Mouse (Mus musculus): Measurements from ENCODE around the gene Pik3ap1. TPM values are rescaled to one million over a fixed set of nuclear protein-coding genes. Genes with fewer than 3 reads are reported as not detected.

Pik3ap1 gene
- polyA plus RNA-seq, 1 experiment, result 0.16 TPM

DNA sequence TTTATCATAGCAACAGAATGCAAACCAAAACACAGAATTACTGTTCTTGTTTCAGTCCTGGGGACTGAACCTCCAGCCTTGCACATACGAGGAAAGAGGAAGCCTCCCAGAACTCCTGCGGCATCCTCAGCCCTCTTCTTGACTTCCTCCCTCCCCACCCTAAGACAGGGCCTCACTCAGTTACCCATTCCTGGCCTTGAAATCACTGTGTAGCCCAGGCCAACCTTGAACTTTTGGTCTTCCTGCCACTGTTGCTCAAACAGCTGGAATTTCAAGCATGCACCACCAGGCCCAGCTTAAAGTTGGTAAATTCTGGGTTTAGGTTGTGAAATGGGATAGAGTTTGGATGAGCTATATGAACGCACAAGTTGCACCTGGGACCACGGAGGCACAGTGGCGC is 10.2 kb downstream of the Pik3ap1 start:
- no peak for TF ChIP-seq EP300 (IDR thresholded peaks at IDR 0.05; ENCODE audit: insufficient read depth, low read depth, low read length)
- TF ChIP-seq POLR2A (IDR thresholded peaks at IDR 0.05; ENCODE audit: insufficient read depth, low read length), result no peak
- no peak for TF ChIP-seq CTCF (IDR thresholded peaks at IDR 0.05; ENCODE audit: low read depth, low read length)
- H3K4me3 ChIP-seq (ENCODE audit: low read depth, low read length), result no peak overlapping the region
- H3K9ac ChIP-seq (ENCODE audit: low read depth, poor library complexity, severe bottlenecking), result no peak overlapping the region
- H3K4me1 ChIP-seq (ENCODE audit: control insufficient read depth, insufficient read depth, low read length), result no peaks in the 10 kb centered on the region
- H3K36me3 ChIP-seq (ENCODE audit: control insufficient read depth, insufficient read depth, low read length, poor library complexity, severe bottlenecking), result no peaks in the 10 kb centered on the region
- H3K27me3 ChIP-seq (ENCODE audit: control insufficient read depth, insufficient read depth, low read length, poor library complexity, severe bottlenecking), result no peaks in the 10 kb centered on the region
- no peaks in the 10 kb centered on the region for H3K9me3 ChIP-seq (replicated peaks; ENCODE audit: control insufficient read depth, insufficient read depth, low read length, poor library complexity, severe bottlenecking)
- no peak overlapping the region for H3K27ac ChIP-seq (ENCODE audit: insufficient read depth, low read length)

DNA sequence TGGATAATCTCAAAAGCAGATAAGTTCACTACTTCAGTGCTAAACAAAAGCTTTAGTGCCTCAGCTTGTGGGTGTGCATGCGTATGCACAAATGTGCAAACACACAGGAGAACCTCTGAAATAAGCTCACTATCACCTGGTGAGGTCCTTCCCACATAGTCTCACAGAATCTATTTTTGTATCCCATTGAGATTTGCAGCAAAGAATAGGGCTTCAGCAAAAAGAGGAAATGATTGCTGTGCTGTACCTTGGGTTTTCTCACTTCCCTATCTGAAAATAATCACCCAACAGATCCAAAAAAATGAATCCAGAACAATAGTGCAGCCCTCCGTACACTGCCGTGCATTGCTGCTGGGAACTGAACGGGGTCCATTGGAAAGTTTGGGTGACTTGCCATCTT is 12.6 kb downstream of the Pik3ap1 start:
- H3K9ac ChIP-seq (ENCODE audit: low read depth, poor library complexity, severe bottlenecking), result no peak overlapping the region
- no peaks in the 10 kb centered on the region for H3K4me1 ChIP-seq (ENCODE audit: control insufficient read depth, insufficient read depth, low read length)
- H3K4me3 ChIP-seq (ENCODE audit: low read depth, low read length), result no peak overlapping the region
- TF ChIP-seq POLR2A (IDR thresholded peaks at IDR 0.05; ENCODE audit: insufficient read depth, low read length) (no peak), EP300 (IDR thresholded peaks at IDR 0.05; ENCODE audit: insufficient read depth, low read depth, low read length) (no peak), CTCF (IDR thresholded peaks at IDR 0.05; ENCODE audit: low read depth, low read length) (no peak)
- no peaks in the 10 kb centered on the region for H3K36me3 ChIP-seq (ENCODE audit: control insufficient read depth, insufficient read depth, low read length, poor library complexity, severe bottlenecking)
- H3K27me3 ChIP-seq (ENCODE audit: control insufficient read depth, insufficient read depth, low read length, poor library complexity, severe bottlenecking), result no peaks in the 10 kb centered on the region
- no peaks in the 10 kb centered on the region for H3K9me3 ChIP-seq (replicated peaks; ENCODE audit: control insufficient read depth, insufficient read depth, low read length, poor library complexity, severe bottlenecking)
- H3K27ac ChIP-seq (ENCODE audit: insufficient read depth, low read length), result no peak overlapping the region

DNA sequence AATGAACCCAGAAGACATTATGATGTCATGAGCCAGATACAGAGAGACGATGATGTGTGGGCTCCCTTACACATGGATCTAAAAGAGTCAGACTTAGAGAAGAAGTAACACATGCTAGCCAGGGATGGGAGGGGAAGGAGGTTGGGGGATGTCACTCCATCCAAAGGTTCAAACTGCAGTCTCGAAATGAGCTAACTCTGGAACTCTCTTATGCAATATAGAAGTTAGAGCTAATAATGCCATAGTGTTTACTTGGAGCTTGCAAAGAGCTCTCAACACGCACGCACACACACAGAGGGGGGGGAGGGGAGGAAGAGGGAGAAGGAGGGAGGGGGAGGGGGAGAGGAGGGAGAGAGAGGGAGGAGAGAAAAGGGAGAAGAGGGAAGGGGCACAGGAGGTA is 13.5 kb downstream of the Pik3ap1 start:
- Histone ChIP-seq H3K27me3 (ENCODE audit: control insufficient read depth, insufficient read depth, low read length, poor library complexity, severe bottlenecking) (no peaks in the 10 kb centered on the region), H3K27ac (ENCODE audit: insufficient read depth, low read length) (no peak overlapping the region), H3K9ac (ENCODE audit: low read depth, poor library complexity, severe bottlenecking) (no peak overlapping the region), H3K9me3 (replicated peaks; ENCODE audit: control insufficient read depth, insufficient read depth, low read length, poor library complexity, severe bottlenecking) (no peaks in the 10 kb centered on the region), H3K4me3 (ENCODE audit: low read depth, low read length) (no peak overlapping the region), H3K36me3 (ENCODE audit: control insufficient read depth, insufficient read depth, low read length, poor library complexity, severe bottlenecking) (no peaks in the 10 kb centered on the region), H3K4me1 (ENCODE audit: control insufficient read depth, insufficient read depth, low read length) (no peaks in the 10 kb centered on the region)
- TF ChIP-seq POLR2A (IDR thresholded peaks at IDR 0.05; ENCODE audit: insufficient read depth, low read length) (no peak), CTCF (IDR thresholded peaks at IDR 0.05; ENCODE audit: low read depth, low read length) (no peak), EP300 (IDR thresholded peaks at IDR 0.05; ENCODE audit: insufficient read depth, low read depth, low read length) (no peak)

DNA sequence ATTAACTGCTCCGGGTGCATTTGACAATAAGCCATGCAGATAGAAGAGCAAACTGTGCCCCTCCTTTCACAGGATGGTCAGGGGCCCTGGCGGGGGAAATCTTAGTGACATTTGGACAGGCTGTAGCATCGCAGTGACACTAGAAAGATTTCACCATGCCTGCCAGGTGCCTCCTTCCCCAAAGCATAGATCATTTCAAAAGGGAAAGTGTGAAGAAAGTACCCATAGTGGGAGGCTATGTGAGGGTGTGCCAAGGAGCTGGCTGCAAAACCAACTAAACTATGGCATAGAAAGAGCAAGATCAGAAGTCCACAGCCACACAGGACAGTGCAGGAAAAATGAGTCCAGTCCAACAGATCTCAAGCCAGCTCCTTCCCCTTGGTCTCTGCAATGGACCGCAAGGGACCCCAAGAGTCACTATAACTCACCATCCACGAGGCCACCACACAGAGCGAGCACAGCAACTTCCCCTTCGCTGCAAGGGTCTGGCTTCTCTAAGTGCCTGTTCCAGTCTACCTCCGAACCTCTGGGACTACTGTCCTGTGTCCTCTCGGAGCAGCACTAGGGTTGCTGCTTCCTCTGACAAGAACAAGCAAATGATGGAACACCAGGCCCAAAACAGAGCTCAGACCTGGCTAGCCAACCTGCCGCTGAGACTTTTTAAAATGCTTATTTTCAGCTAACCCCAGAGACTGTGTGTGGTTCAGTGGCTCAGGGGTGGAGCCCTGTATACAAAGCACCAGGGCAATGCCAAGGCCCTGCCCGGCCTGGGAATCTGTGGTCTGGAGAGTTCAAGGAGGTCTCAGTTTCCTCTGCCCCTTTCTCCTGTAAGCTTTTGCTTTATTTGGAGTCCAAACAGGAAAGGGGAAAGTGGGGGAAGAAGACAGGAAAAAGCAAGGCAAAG is 15.1 kb downstream of the Pik3ap1 start:
- Histone ChIP-seq H3K9me3 (replicated peaks; ENCODE audit: control insufficient read depth, insufficient read depth, low read length, poor library complexity, severe bottlenecking) (no peaks in the 10 kb centered on the region), H3K36me3 (ENCODE audit: control insufficient read depth, insufficient read depth, low read length, poor library complexity, severe bottlenecking) (no peaks in the 10 kb centered on the region), H3K9ac (ENCODE audit: low read depth, poor library complexity, severe bottlenecking) (no peak overlapping the region), H3K4me3 (ENCODE audit: low read depth, low read length) (no peak overlapping the region), H3K27me3 (ENCODE audit: control insufficient read depth, insufficient read depth, low read length, poor library complexity, severe bottlenecking) (no peaks in the 10 kb centered on the region), H3K27ac (ENCODE audit: insufficient read depth, low read length) (no peak overlapping the region), H3K4me1 (ENCODE audit: control insufficient read depth, insufficient read depth, low read length) (no peaks in the 10 kb centered on the region)
- no peak for TF ChIP-seq POLR2A (IDR thresholded peaks at IDR 0.05; ENCODE audit: insufficient read depth, low read length)
- TF ChIP-seq CTCF (IDR thresholded peaks at IDR 0.05; ENCODE audit: low read depth, low read length), result no peak
- TF ChIP-seq EP300 (IDR thresholded peaks at IDR 0.05; ENCODE audit: insufficient read depth, low read depth, low read length), result no peak

DNA sequence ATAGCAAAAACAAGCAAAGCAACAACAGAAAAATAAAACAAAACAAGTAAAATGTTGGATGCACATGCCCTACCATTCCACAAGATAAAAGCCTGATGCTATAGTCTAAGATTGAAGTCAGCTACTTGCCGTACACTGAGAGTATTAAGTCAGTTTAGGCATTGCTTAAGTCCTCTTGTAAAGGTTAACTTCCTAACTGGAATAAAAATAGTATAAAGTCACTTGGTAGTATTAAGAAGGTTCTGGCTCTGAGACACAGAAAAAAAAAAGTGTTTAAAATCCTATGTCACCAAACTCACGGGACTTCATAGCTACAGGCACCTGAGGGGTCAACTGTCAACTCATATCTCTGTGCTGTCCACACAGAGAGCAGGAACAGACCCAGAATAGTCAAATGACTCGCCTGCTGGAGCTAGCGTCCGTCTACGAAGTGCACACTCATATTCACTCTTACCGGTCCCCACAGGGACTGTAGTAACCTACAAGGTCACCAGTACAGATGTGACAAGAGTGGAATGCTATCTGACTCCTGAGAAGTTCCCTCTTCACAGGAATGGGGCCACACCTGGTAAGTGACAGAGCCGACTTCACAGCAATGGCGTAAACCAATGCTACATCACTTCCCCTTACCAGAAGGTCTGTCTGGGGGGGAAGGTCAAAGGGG is 17.9 kb downstream of the Pik3ap1 start:
- Histone ChIP-seq H3K4me3 (ENCODE audit: low read depth, low read length) (no peak overlapping the region), H3K27me3 (ENCODE audit: control insufficient read depth, insufficient read depth, low read length, poor library complexity, severe bottlenecking) (no peaks in the 10 kb centered on the region), H3K4me1 (ENCODE audit: control insufficient read depth, insufficient read depth, low read length) (no peaks in the 10 kb centered on the region), H3K27ac (ENCODE audit: insufficient read depth, low read length) (no peak overlapping the region), H3K9me3 (replicated peaks; ENCODE audit: control insufficient read depth, insufficient read depth, low read length, poor library complexity, severe bottlenecking) (no peaks in the 10 kb centered on the region), H3K36me3 (ENCODE audit: control insufficient read depth, insufficient read depth, low read length, poor library complexity, severe bottlenecking) (no peaks in the 10 kb centered on the region), H3K9ac (ENCODE audit: low read depth, poor library complexity, severe bottlenecking) (no peak overlapping the region)
- TF ChIP-seq POLR2A (IDR thresholded peaks at IDR 0.05; ENCODE audit: insufficient read depth, low read length) (no peak), EP300 (IDR thresholded peaks at IDR 0.05; ENCODE audit: insufficient read depth, low read depth, low read length) (no peak), CTCF (IDR thresholded peaks at IDR 0.05; ENCODE audit: low read depth, low read length) (no peak)

Data from ES-Bruce4 (cell line).